In the genomic region with DNA sequence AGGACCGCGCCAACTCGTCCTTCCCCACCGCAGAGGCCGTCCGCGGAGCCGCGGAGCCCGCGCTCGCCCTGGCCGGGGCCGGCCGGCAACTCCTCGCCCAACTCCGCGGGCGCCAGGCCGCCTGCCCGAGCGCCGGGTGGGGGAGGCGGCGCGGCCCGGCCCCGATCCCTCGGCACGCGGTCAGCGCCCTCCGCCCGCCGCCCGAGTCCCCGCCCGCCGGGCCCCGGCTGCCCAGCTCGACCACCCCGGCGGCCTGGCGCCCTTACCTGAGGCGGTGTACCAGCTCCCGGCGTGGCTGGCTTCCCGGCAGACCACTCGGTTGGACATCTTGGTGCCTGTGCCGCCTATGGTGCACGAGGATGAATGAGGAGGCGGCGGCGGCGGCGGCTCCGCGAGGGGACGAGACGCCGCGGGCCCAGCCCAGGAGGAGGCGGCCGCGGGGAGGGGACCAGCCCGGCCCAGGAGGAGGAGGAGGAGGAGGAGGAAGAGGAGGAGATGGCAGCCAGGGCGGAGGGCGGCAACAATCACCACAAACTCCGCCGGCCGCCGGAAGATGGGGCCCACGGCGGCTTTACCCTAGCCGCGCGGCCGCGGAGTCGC, we compare ENCODE assay signal across 8 mouse cellular contexts. TPM values are rescaled to one million over a fixed set of nuclear protein-coding genes. Genes with fewer than 3 reads are reported as not detected.
DNase-seq lines count a peak whose midpoint lies in the region; ATAC-seq and TF ChIP-seq lines count a peak whose summit lies in the region.

No protein-coding gene starts in this region.

- peak overlapping the region; percentile 92 for H3K4me3 ChIP-seq in G1E (ENCODE audit: low read depth, low read length)
- H3K4me3 ChIP-seq in hindbrain, embryonic 10.5 days, result peak overlapping the region; percentile 87
- H3K4me3 ChIP-seq in lung, postnatal 0 days (ENCODE audit: low read depth, low read length), result peak overlapping the region; percentile 94

- no peaks in the 10 kb centered on the region for H3K27me3 ChIP-seq in G1E (ENCODE audit: insufficient read depth, low read length)
- no peaks in the 10 kb centered on the region for H3K27me3 ChIP-seq in hindbrain, embryonic 10.5 days (ENCODE audit: insufficient read depth, poor library complexity, severe bottlenecking)
- H3K27me3 ChIP-seq in lung, postnatal 0 days (replicated peaks; ENCODE audit: insufficient read depth, low read length), result no peaks in the 10 kb centered on the region

- peak overlapping the region; percentile 84 for H3K9ac ChIP-seq in lung, postnatal 0 days (replicated peaks; ENCODE audit: low read depth)

- H3K27ac ChIP-seq in hindbrain, embryonic 10.5 days, result peak overlapping the region; percentile 98
- H3K27ac ChIP-seq in lung, postnatal 0 days (ENCODE audit: low read length), result peak overlapping the region; percentile 98

- peak; percentile 63 for ATAC-seq in G1E (ENCODE audit: extremely low read depth, insufficient number of reproducible peaks, low FRiP score, poor library complexity, severe bottlenecking)
- peak; percentile 89 for ATAC-seq in lung, postnatal 0 days

- TF ChIP-seq CTCF in G1E (IDR thresholded peaks at IDR 0.05; ENCODE audit: low read depth, low read length), result no peak
- TF ChIP-seq CTCF in lung, postnatal 0 days (IDR thresholded peaks at IDR 0.05), result no peak

- no peak for TF ChIP-seq EP300 in lung, postnatal 0 days (IDR thresholded peaks at IDR 0.05)

- peaks cover 28% of the 10 kb centered on the region for H3K4me1 ChIP-seq in G1E (ENCODE audit: insufficient read depth, low read depth, low read length)
- peaks cover 27% of the 10 kb centered on the region for H3K4me1 ChIP-seq in hindbrain, embryonic 10.5 days (replicated peaks)
- H3K4me1 ChIP-seq in lung, postnatal 0 days (ENCODE audit: insufficient read depth, low read depth, low read length), result no peaks in the 10 kb centered on the region

- peak; percentile 31 for DNase-seq in G1E (ENCODE audit: low spot score)
- DNase-seq in cerebellum, adult 8-10 months, result peak; percentile 65
- peak; percentile 41 for DNase-seq in forelimb bud, embryonic 11.5 days (ENCODE audit: low read depth, low spot score)
- DNase-seq in hindbrain, embryonic 10.5 days (ENCODE audit: low spot score), result peak; percentile 82
- peak; percentile 65 to 81 for DNase-seq in layer of hippocampus, postnatal 14 days (ENCODE audit: low spot score in 2 of 2)
- peak; percentile 93 for DNase-seq in lung, postnatal 0 days (ENCODE audit: low spot score)
- DNase-seq in ovary, postnatal 10 days (ENCODE audit: low spot score), result peak; percentile 62
- DNase-seq in thymus, postnatal 10 days (ENCODE audit: low spot score in 2 of 2), result peak; percentile 66 to 72

- no peaks in the 10 kb centered on the region for H3K9me3 ChIP-seq in G1E (replicated peaks)
- no peaks in the 10 kb centered on the region for H3K9me3 ChIP-seq in hindbrain, embryonic 10.5 days
- no peaks in the 10 kb centered on the region for H3K9me3 ChIP-seq in lung, postnatal 0 days (ENCODE audit: low read length)

- H3K36me3 ChIP-seq in G1E (replicated peaks), result peaks cover 23% of the 10 kb centered on the region
- H3K36me3 ChIP-seq in hindbrain, embryonic 10.5 days, result peaks cover 24% of the 10 kb centered on the region
- no peaks in the 10 kb centered on the region for H3K36me3 ChIP-seq in lung, postnatal 0 days (ENCODE audit: insufficient read depth, low read length)

- peak overlapping the region; percentile 87 for H3K4me2 ChIP-seq in lung, postnatal 0 days (replicated peaks; ENCODE audit: low read depth, low read length)

- WGBS in hindbrain, embryonic 10.5 days, result under 1% methylated on average over 77 of the region's 80 CpGs
- WGBS in lung, postnatal 0 days, result 5% methylated on average over 30 of the region's 80 CpGs

RNA-seq across cellular contexts. Expression of gene Memo1, which starts 0.8 kb away (rescaled TPM):
- total RNA-seq in G1E (2014; fragmentation: Nextera tagmentation) (88.7 and 110 TPM in 2 replicates), G1E (2017) (194 and 216 TPM in 2 replicates)
- 61.6 and 76.8 TPM in 2 replicates for polyA plus RNA-seq in G1E (2012)
- 76.8 and 86.9 TPM in 2 replicates for polyA plus RNA-seq in hindbrain, embryonic 10.5 days (2016; fragmentation: Nextera tagmentation; extraction: Ambion mirVana)
- total RNA-seq in layer of hippocampus, postnatal 14 days (2021), result 10 to 100 TPM; 62.0 to 63.5 TPM
- 54.2 and 56.3 TPM in 2 replicates for polyA plus RNA-seq in lung, postnatal 0 days (2015; fragmentation: Nextera tagmentation; extraction: Ambion mirVana)

RNA-seq across cellular contexts. Expression of gene Dpy30, which starts 29.2 kb away (rescaled TPM):
- total RNA-seq in G1E (2014; fragmentation: Nextera tagmentation), result 92.3 and 106 TPM in 2 replicates
- 128 and 130 TPM in 2 replicates for total RNA-seq in G1E (2017)
- polyA plus RNA-seq in G1E (2012), result 67.8 and 76.2 TPM in 2 replicates
- polyA plus RNA-seq in hindbrain, embryonic 10.5 days (2016; fragmentation: Nextera tagmentation; extraction: Ambion mirVana), result 266 and 284 TPM in 2 replicates
- total RNA-seq in layer of hippocampus, postnatal 14 days (2021), result 10 to 100 TPM; 54.1 to 55.5 TPM
- polyA plus RNA-seq in lung, postnatal 0 days (2015; fragmentation: Nextera tagmentation; extraction: Ambion mirVana), result 149 and 165 TPM in 2 replicates

RNA-seq across cellular contexts. Expression of gene Spast, which starts 44.3 kb away (rescaled TPM):
- total RNA-seq in G1E (2014; fragmentation: Nextera tagmentation) (31.2 and 31.6 TPM in 2 replicates), G1E (2017) (33.9 and 41.2 TPM in 2 replicates)
- 7.9 and 10.4 TPM in 2 replicates for polyA plus RNA-seq in G1E (2012)
- 16.4 and 16.8 TPM in 2 replicates for polyA plus RNA-seq in hindbrain, embryonic 10.5 days (2016; fragmentation: Nextera tagmentation; extraction: Ambion mirVana)
- total RNA-seq in layer of hippocampus, postnatal 14 days (2021), result 10 to 100 TPM; 65.9 to 66.0 TPM
- polyA plus RNA-seq in lung, postnatal 0 days (2015; fragmentation: Nextera tagmentation; extraction: Ambion mirVana), result 10.1 and 12.7 TPM in 2 replicates

Comparison
In these comparisons a context has a peak if more than half of its experiments do, and no peak if none do; other contexts are left out.
1. Peak in every context shown above with its lines: DNase-seq, ATAC-seq, H3K4me3 ChIP-seq and H3K27ac ChIP-seq.
2. DNase-seq: peak in every context shown above with its lines; median percentile 93 in lung, postnatal 0 days; 82 in hindbrain, embryonic 10.5 days; 73 in layer of hippocampus, postnatal 14 days; 69 in thymus, postnatal 10 days; 65 in cerebellum, adult 8-10 months; 62 in ovary, postnatal 10 days; 41 in forelimb bud, embryonic 11.5 days; 31 in G1E.